Mouse (Mus musculus): Measurements from ENCODE around the gene Rabep2.
A peak's percentile ranks its signal among the peaks of the same experiment; 100 is the strongest.

Gene Rabep2

DNA sequence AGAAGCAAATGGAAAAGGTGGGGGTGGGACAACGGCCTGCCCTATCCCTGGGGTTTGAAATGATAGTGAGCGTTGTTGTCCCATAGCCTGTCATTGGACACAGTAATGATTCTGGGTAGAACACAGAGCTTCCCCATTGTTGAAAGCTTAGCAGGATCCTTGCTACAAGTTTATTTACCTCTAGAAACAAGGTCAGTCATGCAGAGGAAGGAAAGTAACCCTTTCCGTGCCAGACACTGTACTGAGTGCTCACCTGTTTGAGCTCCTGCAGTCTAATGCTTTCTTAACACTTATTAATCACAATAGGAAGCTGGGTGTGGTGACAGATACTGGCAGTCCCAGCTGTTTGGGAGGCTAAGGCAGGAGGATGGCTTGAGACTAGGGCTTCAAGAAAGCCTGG, 7.2 kb downstream of the Rabep2 start:
- DNase-seq: peak in 1 of 2 experiments; percentile 9

DNA sequence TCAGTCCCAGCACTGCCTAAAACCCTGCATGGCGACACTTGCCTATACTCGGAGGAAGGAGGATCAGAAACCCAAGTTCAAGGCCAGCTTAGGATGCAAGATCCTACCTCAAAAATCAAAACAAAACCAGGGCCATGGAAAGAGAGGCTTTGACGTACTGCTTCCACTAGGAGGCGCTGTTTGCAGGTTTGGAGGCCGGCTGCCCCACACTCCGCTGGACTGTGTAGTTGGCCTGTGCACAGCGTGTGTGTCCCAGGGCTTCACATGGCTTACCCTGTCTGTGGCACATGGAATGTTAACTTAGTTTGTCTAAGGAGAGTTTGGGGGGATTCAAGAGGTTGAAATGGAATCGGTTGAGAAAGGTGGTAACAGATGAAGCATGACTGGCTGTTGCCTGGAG, 8.3 kb downstream of the Rabep2 start:
- DNase-seq: peak; percentile 33 to 78

DNA sequence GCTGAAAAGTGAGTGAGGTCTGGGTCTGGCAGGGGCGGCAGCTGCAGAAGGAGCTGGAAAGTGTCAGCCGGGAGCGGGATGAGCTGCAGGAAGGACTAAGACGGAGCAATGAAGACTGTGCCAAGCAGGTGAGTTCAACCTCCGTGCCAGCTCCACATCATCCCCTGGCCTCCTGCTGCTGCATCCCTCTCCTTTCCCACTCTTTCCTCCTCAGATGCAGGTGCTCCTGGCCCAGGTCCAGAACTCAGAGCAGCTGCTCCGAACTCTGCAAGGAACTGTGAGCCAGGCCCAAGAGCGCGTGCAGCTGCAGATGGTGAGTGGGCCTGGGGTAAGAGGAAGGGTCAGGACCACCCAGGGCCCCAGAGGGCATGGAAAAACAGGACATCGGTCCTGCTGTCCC, 11.6 kb downstream of the Rabep2 start:
- DNase-seq: no peak

DNA sequence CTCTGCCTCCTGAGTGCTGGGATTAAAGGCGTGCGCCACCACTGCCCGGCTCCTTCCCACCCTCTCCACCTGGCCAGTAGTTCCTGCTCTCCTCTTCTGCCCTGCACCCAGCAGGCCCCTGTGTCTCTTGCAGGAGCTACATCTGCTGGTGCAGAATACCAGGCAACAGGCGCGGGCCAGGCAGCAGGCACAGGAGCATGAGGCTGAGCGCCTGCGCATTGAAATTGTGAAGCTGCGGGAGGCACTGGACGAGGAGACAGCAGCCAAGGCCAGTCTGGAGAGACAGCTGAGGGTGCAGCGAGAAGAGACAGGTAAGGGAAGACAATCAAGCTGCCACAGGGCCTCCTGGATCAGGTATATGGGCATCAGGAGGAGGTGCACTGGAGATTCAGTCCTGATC, 15.4 kb downstream of the Rabep2 start:
- no peak for DNase-seq

DNA sequence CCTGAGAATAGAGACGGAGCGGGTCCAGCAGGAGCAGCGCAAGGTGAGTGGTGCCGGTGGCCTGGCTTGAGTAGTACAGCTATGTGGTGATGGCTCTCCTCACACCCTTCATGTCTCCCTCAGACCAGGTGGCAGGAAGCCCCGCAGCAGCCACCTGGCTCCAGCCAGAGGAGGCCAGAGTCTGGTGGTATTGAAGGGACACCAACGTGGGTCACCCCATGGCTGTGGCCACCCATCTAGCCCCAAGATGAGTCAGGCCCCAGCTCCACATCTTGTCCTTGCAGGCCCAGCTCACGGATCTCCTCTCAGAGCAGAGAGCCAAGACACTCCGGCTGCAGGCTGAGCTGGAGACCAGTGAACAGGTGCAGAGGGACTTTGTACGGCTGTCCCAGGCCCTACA, 16.0 kb downstream of the Rabep2 start:
- DNase-seq: no peak

DNA sequence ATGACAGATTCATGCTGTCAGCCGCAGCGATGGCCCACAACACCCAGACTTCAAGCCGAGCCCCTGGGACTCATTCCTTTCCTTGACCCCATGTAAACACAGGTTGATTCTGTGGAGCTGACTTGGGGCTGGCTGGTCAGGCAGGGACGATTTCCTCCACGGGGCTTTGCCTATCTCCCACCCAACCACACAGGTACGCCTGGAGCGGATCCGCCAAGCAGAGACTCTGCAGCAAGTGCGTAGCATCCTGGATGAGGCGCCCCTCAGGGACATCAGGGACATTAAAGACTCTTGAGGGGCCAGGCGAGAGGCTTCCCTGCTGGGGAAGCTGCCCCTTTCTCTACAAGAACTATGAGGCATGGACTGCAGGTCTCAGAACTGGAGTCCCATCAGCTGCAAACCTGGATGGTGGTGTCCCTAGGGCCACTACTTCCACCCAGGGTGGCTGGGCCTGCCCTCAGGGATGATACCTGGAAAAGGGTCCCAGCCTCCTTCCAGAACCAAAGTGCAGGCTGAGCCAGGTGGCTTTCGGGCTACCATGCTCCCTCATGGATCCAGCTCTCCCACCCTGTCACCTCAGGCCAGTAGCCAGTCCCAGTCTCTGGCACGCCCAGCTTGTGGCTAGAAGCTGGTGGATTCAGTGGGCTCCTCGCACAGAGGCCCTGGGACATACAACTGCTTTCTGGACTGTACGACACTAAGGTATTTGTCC, 16.7 kb downstream of the Rabep2 start:
- DNase-seq: no peak

DNA sequence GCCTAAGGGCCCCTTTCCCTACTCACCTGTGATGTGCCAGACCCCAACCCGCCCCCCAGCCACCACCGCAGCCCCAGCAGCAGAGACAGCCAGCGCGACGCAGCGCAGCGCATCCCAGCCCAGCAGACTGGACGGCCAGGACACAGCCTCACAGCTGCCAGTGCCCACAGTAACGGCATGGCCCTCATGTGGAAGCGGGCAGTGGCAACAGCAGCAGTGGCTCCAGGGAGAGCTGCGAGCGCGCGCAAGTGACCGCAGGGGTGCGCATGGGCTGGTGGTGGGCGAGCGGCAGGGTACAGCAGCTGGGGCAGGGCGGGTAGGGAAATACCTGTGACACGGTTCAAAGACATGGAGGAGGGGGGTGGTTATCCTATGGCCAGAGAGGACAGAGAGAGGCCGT, 17.7 kb downstream of the Rabep2 start:
- DNase-seq: no peak

DNA sequence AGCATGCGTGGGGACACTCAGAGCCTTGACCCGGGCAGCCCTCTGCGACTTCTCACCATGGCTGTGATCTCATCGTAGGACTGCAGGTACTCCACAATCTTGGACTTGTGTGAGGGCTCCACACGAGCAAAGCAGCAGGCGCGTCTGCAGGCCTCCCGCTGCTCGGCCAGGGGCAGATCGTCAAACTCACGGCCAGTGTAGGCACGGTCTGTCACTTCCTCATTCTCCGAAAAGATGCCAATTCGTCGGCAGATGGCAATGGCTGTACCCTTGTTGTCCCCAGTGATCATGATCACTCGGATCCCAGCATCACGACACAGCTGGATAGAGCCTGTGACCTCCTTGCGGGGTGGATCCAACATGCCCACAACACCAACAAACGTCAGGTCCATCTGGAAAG, 19.9 kb downstream of the Rabep2 start:
- no peak for DNase-seq

DNA sequence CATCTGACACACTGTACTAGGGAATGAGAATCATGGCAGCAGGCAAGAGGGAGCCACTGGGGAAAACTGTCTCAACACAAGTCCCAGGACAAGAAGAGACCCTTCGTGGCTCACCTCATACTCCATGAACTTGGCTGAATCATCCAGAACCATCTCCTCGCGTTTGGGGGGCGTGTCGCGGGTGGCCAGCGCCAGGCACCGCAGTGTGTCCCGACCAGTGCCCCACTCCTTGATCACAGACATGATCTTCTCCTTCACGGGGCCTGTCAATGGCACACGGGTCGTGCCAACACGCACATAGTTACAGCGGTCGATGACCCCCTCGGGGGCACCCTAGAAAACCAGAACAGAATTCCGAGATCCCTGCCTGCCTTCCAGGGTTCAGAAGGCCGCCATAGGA, 21.4 kb downstream of the Rabep2 start:
- DNase-seq: no peak

DNA sequence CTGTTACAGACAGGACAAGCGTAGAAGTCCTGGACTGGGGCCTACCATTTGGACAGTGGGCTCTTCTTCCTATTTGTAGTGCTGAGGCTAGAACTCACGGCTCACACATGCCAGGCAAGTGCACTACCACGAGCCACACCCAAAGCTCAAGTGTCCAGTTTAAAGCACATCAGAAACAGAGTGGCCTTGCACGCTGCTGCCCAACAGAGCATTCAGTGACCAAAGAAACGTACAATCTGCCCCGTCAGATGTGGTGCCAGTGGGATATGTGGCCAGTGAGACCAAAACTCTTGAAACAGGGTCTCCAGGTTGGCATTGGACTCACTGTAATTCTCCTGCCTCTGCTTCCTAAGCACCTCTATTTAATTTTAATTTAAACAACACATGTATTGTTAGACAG, 22.1 kb downstream of the Rabep2 start:
- no peak for DNase-seq

DNA sequence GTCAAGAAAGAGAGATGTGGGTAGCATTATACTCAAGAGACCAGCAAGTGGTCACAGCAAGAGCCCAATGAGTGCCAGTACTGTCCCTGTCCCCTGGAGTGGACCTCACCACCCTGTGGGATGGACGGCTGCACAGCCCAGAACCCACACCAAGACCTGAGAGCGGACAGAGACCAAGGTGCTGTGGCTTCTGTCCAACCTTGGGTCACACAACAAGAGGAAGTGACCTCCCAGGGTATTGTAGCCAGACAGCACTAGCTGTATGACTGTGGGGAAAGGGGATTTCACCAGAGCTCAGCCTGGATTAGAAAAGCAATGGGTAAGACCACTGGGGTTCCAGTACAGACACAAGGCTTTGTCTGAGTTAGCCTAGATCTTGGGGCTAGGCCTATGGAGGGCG, 23.7 kb downstream of the Rabep2 start:
- DNase-seq: no peak

DNA sequence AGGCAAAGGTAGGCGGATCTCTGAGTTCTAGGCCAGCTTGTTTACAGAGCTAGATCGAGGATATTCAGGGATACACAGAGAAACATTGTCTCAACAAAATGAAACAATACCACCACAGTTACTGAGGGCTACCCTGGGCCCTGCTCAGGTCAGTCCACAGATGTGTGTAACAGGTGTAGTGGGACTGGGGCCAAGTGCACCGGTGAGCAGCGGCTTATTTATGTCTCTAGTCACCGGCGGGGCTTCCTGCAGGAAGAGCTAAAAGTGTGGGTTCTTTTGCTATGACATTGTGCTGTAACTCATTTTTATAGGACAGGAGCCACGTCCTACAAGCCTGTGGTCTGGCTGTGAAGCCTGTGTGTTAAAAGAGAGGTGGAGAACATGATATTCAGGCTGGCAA, 25.3 kb downstream of the Rabep2 start:
- no peak for DNase-seq

DNA sequence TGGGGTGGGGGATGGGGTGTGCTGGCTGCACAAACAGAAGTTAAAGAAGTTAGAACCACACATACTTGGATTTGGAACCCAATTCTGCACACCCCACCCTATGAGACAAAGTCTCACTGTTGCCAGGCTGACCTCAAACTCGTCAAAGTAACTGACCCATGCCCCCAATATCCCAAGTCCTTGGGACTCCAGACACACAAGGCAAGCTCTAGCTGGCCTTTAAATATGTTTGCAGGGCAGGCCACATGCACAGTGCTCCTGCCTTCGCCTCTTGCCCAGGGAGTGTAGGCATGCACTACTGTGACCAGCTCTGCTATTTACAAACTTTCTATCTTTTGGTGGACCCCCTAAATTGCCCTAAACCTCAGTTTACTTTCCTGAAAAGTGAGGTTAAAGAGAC, 26.7 kb downstream of the Rabep2 start:
- DNase-seq: no peak

DNA sequence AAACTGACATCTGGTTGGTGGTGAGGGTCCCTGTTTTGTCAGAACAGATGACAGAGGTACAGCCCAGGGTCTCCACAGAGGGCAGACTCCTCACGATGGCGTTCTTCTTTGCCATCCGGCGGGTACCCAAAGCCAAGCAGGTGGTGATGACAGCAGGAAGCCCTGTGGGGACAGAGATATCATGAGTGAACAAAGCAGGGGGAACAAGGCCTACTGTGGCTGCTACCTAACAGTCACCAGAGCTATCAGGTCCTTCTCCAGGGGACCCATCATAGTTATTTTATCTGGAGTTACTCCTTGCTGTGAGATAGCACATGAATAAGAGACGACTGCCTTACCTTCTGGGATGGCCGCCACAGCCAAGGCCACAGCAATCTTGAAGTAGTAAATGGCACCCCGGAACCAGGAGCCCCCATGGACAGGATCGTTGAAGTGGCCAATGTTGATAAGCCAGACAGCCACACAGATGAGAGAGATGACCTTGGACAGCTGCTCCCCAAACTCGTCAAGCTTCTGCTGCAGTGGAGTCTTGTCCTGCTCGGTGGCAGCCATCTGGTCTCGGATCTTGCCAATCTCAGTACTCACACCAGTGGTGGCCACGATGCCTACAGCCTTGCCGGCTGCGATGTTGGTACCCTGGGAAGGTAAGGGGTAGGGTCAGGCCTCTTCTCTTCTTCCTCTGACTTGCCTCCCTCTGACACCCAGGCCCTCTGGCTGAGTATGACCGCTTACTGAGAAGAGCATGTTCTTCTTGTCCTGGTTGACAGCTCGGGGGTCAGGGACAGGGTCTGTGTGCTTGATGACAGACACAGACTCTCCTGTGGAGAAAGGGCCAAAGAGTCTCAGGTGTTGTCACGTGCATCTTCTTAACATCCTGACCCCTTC, 28.1 kb downstream of the Rabep2 start:
- no peak for DNase-seq

DNA sequence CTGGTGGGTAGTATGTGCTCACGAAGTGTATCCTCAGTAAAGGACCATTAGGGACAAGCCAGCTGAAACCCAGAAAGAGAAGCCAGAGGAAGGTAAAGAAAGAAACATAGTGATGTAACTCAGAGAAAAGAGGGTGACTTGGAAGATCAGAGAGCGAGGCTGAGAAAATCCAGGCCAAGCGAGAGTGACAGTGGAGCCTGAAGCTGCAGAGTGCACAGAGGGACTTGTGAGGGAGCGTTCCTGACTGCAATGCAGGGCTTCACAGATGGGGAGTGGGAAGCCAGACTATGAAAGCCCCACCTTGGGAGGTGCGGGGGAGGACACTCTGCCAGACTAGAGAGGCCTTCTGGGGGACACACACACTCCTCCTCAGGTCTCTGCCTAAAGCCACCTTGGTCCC, 29.7 kb downstream of the Rabep2 start:
- DNase-seq: no peak

DNA sequence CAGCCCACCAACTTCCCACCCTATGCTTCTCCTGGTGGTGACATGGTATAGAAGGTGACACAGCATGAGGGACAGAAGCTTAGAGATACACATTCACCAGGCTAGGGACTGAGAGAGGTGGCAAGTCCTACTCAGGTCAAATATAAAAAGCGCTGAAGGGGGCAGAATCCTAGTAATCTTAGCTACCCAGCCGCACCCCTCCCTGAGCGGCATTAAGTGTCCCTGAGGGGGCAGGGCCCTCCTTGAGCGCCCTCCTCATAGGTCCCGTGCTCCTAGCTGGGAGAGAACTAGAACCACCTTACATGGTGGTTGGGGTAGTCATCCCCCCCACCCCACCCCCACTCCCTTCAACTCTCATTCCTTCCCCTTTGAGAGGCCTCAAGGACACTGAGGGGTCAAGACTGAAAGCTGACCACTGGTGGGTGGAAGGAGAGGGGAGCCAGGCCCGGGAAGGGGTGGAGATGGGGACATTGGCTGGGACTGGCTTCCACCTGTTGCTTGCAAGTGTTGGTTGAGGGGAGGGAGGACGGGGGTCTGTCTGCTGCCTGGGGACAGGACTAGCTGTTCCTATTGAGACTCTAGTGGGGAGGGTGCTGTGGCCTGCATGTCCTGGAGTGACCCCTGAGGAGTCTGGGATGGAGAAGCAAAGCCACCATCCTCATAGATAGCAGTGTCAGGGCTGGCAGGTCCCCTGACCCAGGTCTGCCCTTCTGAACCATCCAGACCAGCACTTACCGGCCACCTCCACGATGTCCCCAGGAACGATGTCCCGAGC, 30.5 kb downstream of the Rabep2 start:
- no peak for DNase-seq

DNA sequence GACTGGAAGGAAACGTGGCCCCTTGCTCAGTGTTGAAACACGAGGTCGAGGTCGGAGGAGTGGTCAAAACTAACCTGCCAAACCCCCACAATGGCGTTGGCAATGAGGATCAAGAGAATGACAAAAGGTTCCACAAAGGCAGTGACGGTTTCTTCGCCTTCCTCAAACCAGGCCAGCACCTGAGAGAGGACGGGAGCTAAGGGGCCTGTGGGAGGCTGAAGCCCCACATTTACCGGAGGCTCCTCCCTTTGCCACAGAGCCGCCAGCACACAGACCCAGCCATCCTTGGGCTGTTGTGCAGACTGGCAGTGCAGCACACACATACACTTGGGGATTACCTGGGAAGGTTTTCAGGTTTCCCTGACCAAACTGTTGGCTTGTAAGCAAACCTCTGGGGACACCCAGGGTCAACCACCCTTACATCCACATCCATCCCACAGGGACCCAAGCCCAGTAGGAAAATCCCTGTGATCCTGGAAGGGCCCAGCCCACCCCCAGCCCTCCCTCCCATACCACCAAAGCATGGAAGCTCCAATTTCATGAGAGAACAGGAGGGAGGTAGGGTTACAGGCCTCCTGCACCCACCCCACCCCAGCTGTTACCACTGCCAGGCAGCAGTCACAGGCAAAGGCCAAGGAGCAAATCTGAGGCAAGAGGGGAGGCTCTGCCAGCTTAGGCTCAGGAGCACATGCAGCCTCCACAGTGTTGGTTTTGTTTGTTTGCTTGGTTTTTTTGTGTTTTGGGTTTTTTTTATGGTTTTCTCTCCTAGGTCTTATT, 32.3 kb downstream of the Rabep2 start:
- DNase-seq: no peak

DNA sequence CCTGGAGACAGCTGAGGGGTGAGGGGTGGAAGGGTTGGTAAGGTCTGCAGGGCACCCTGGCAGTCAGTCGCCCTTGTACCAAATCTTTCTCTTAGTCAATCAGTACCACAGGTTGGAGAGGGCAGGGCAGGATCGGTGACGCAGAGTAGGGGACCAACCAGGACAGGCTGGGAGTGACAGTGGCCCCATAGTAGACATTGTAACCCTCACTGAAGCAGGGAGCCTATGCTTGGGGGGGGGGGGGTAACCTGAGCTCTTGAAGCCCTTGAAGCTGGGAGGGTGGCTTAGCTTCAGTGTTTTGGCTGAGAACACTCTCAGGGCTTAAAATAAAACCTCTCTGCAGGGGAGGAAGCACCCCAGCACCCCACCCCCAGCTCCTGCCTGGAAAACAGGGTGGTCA, 33.1 kb downstream of the Rabep2 start:
- no peak for DNase-seq

DNA sequence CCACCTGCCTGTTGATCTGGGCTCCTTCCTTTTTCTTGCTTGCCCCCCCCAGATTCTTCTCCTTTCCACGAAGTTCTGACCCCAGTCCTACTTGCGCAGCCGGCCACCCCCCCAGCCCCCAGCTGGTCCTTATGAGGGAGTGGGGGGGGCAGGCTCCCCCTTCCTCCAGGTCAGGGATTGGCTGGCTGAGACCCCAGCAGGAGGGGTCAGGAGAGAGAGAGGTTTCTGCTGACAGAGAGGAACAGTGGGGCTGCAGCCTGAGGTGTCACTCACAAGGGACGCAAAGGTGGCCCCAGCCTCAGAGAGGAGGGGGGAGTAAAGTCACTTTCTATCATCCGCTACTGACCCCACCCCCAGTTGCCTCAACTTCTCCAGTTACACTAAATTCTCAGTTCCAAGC, 34.4 kb downstream of the Rabep2 start, which contains the start of gene Atp2a1:
Gene Atp2a1 (minus strand): TSS at position 105 of the 400 bp plus-strand sequence.
- no peak for DNase-seq

DNA sequence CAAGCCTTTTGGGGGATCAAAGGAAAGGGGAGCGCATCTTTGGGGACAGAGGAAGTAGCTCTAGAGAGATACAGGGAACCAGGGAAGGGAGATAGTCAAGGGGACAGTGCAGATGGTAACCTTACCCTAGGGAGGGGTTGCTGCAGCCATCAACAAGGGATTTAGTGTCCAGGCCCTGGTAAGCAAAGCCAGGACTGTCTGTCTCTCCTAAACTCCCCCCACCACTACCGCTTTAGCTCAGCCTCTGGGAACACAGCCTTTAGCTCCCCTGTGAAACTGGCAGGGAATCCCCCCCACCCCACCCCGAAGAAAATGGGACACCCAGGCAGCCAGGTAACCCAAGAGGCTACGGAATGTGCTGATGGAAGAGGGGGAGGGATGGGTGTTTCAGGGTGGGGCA, 35.0 kb downstream of the Rabep2 start:
- no peak for DNase-seq

DNA sequence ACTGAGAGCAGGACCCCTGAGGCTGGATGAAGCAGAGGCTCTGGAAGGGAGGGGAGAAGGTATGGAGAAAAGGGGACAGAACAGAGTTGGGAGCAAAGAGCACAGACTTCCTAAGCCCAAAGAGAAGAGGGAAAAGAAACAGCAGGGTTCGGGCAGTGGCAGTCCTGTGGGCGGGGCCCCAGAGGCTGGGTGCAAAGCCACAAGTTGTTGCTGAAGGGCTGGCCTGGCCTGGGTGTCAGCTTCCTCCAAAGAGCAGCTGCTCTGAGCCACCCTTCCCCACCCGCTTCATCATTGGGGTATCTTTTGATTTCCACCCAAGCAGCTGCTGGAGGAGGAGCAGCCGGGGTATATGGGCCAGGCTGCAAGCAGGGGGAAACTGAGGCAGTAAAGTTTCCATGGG, 35.6 kb downstream of the Rabep2 start:
- no peak for DNase-seq

DNA sequence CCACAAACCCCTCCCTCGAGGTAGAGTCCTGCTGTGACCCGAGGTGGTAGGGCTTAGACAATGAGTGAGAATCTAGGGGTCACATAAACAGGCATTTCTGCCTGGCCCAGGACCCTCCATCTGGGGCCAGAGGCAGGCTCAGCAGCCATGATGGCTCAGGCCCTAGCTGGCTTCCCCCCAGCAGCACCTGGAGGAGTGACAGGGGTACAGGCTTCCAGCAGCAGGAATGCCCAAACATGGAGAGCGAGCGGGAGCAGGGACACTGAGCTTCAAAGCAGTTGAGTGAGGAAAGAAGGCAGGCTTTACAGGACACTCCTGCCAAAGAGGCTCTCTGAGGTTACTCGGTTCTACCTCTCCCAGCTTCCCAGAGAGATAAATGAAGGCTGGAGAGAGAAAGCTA, 36.3 kb downstream of the Rabep2 start:
- no peak for DNase-seq

All from kidney, postnatal 36 days (tissue).